Mouse (Mus musculus) telencephalon, adult 2 months (tissue): ENCODE results near the gene Gtf2ird1.
"Not testable (repeated sequence)": the region's sequence is repeated elsewhere in the genome, so short reads cannot be mapped to it uniquely, and the experiment has no call there.

Experiments used
- DNase-seq: peaks from one replicate; pipeline ENCODE4 v3.0.0-alpha.2; 2011; ENCODE audit warnings: low read depth, low spot score

The Gtf2ird1 gene

DNA sequence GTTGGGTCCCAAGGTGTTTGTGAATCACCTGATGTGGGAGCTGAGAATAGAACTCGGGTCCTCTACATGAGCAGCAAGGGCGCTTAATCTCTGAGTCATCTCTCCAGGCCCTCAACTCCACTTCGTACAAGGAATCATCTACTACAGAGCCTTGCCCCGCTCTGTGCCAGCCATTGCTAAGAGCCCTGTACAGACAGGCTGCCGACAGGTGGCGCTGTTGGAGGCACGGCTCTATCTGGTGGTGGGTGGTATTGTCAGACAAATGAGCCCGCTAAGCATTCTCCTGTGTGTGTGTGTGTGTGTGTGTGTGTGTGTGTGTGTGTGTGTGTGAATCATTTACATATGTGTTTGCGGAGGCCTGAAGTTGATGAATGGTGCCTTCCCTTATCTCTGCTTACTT, 111.1 kb downstream of the Gtf2ird1 start:
- DNase-seq = no peak

DNA sequence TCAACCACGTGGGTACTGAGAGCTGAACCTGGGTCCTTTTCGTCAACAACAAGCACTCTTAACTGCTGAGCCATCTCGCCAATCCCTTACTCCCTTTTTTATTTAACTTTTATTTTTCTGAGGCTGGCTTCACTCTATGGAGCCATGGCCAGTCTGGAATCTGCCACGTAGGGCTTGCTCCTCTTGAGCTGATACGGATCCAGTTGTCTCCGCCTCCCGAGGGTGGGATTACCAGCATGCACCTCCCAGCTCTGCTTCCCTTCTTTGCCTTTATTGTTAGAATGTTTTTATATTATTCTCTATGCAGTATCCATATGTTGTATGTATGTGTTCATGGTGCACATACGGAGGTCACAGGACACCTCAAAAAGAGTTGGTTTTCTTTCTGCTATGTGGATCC, 112.4 kb downstream of the Gtf2ird1 start:
- no peak for DNase-seq

DNA sequence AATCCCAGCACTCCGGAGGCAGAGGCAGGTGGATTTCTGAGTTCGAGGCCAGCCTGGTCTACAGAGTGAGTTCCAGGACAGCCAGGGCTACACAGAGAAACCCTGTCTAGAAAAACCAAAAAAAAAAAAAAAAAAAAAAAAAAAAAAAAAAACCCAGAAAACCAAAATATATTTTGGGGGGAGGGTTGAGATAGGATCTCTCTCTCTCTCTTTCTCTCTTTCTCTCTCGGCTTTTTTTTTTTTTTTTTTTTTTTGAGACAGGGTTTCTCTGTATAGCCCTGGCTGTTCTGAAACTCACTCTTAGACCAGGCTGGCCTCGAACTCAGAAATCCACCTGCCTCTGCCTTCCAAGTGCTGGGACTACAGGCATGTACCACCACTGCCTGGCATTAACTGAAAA, 113.0 kb downstream of the Gtf2ird1 start:
- DNase-seq = not testable (repeated sequence)

DNA sequence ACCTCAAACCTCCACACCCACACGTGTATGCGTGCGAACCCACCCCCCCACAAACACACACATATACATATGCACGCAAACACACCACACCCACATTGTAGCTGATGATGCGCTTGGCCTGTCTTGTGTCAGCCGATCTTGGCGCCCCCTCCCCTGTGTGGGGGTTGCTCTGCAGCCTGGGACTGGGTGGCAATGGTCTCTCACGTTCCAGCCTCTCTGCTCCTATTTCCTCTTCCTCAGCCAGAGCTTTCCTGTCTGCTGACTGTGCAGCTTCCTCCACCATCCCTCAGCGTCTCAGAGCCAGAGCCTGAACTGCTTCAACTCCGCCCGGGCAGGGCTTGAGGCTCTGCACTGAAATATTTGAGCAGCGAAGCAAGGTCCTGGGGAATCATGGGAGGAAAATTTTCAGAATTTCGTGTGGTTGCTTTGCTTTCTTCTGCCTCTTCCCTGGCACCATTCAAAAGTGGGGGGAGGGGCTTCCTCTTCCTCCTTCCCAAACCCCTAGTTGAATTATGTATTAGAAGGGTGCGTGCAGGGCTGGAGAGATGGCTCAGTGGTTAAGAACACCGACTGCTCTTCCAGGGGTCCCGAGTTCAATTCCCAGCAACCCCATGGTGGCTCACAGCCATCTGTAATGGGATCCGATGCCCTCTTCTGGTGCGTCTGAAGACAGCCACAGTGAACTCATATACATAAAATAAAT, 113.9 kb downstream of the Gtf2ird1 start:
- no peak for DNase-seq

DNA sequence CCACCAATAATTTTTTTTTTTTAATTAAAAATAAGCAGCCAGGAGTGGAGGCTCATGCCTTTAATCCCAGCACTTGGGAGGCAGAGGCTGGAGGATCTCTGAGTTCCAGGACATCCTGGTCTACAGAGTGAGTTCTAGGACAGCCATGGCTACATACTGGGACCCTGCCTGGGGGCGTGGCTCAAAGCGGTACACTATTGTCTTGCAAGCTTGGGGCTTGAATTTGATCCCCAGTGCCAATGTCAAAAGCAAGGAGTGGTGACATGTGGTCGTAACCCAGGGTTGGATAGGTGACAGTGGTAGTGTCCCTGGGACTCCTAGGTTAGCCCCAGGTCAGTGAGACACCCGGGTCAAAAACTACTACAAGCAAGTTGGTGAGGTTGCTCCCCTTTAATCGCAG, 114.8 kb downstream of the Gtf2ird1 start:
- DNase-seq = no peak

DNA sequence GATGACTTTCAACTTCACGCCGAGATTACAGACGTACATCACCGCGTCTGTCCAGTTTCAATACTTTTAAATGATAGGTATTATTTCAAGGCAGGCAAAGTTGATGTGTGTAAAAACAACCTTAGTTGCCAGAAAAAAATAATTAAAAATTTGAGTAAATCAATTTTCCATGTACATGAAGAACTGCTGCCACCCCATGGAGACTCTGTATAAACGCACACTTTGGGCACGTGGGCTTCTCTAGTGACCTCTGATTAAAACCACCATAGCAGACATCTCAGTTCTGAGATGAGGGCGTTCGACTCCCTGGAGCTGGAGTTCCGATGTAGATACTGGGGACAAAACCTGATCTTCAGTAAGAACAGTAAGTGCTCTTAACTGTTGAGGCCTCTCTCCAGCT, 115.2 kb downstream of the Gtf2ird1 start:
- no peak for DNase-seq

DNA sequence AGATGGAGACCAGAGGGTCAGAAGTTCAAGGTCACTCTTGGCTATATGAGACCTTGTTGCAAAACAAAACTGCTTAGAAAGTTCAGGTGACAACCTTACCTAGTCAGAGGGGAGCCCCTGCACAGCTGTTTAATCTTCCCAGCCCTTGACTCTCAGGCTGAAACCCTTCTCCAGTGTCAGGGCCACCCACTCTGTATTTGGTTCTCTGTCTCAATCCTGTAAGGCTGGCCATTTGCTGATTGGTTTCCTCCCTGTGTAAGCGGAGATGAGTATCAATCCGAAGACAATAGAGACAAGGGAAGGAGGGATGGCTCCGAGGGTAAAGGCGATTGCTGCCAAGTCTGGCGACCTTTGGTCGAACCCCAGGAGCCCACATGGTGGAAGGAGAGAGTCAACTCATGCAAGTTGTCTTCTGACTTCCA, 116.4 kb downstream of the Gtf2ird1 start:
- DNase-seq = no peak

DNA sequence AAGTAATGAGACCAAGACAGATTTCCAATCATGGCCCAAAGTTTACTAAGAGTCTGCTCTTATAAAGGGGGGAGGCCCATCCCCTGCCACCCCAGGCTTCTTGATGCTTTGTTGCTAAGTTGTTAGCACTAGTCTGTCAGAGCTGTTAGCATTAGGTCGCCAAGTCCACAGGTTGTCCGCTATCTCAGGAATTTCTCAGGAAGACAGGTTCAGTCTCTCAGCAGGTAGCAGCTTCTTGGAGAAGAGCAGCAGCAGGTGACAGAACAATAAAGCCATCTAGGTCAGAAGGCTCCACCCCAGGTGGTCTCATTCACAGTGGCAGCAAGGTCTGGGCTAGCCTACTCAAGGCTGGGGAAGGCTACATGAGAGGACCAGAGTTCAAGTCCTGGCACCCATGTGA, 119.5 kb downstream of the Gtf2ird1 start:
- not testable (repeated sequence) for DNase-seq

DNA sequence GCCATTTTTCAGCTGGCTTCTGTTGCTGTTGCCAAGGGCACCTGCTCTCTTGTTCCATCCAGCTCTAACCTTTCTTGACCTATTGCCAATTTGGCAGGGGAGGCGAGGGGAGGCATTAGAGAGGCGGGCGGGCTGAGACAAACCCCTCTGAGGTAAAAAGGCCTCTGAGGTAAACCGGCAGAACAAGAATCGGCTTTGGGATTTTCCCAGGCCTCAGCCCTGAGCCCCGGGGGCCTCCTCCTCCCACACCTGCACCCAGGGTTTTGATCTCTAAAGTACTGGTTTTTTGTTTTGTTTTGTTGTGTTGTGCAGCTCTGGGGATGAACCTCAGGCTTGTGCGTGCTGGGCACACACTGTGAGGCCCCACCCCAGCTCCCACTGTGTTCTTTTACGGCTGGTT, 123.8 kb downstream of the Gtf2ird1 start:
- DNase-seq = no peak

DNA sequence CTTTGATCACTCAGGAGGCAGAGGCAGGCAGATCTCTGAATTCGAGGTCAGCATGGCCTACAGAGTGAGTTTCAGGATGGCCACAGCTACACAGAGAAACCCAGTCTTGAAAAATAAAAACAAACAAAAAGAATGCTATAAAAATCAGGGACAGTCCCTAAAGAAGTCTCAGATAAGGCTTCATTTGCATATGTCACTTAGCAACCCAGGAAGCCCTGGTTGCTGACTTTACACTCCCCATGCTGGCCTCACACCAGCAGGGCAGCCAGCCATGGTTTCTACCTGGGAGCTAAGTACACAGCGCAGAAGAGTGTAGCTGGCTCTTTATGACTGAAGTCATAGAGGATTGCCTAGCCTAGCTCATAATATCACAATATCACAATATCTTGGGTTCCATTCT, 126.4 kb downstream of the Gtf2ird1 start:
- no peak for DNase-seq

DNA sequence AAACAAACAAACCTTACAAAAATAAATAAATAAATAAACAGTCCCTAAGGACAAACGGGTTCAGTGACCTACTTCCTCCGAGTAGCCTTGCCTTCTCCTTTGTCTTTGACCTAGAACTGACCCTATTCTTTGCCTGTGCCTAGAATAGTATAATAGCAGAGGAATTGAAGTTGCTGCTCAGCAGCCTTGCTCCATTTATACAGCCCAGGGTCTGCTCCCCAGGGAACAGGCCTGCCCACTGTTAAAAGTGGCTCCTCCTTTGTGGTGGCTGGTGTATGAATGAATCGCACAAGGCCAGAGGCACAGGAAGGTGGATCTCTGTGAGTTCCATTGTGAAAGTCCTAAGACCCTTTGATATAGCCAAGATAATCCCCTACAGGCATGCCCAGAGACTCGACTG, 127.2 kb downstream of the Gtf2ird1 start:
- DNase-seq = no peak

DNA sequence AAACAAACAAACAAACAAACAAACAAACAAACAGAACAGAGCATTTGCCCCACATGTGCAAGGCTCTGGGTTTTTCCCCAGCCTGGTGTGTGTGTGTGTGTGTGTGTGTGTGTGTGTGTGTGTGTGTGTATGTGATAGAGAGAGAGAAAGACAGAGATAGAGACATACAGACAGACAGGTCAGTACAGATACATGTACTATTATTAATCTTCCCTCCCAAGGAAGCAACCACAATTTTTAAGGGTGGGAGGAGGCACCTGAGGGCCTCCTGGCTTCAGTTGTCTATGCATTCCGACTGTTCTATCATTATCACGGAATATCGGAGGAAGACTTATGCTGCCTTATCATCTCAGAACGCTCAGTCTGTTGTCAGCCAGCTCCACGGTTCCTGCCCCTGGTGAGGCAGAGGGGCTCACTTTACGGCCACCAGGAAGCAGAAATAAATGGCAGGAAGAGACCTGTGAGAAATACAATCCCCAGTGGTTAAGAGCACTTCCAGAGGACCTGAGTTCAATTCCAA, 128.0 kb downstream of the Gtf2ird1 start:
- DNase-seq = no peak

DNA sequence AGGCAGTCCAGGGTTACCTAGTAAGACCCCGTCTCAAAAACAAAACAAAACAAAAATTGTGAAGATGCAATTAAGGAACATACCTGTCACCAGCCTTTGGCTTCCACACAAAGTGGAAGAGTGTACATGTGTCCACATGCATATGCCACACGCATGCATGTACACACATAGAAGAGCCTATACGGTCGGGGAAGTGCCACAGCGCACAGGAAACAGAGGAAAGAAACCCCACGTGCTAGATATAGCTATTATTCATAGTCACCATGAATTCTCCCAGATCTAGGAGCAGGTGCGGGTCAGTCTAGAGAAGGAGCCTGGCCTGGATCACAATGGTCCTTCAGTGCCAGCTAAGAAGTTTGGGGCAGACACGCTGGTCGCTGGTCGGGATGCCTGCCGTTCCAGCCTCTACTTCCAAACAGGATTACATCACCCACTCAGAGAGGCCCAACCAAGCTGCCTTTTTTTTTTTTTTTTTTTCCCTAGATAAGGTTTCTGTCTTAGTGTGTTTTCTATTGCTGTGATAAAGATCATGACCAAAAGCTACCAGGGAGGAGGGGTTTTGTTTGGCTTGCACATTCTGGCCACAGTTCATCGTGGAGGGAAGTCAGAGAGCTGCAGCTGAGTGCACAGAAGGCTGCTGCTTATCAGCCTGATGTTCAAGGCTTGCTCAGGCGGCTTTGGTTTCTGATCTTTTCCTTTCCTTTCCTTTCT, 130.5 kb downstream of the Gtf2ird1 start:
- no peak for DNase-seq

DNA sequence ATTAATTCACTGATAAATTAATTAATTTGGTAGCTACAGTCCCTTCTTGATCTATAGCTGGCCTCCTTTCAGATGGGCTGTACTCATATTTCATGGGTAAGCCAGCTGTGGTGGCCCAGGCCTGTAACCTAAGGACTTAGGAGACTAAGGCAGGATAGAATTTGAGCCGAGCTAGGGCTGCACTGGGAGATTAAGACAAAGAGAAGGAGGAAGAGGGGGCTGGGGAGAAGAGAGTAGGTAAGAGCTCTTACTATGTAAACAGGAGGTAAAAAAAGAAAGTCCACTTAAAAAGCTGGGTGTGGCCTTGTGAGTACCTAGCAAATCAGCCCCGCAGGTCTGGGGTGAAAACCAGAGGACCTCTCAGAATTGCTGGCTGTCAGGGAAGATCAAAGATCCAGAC, 132.6 kb downstream of the Gtf2ird1 start:
- no peak for DNase-seq

DNA sequence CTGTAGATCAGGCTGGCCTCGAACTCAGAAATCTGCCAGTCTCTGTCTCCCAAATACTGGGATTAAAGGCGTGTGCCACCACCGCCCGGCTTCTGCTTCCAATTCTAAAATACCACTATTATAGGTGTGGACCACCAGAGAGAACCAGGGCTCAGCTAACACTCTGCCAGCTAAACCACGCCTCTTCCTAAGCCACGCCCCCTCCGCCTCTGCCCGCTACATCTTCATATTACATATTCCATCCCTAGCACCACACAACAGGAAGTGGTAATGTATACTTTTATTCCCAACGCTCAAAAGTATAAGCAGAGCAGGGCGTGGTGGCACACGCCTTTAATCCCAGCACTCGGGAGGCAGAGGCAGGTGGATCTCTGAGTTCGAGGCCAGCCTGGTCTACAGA, 133.2 kb downstream of the Gtf2ird1 start:
- no peak for DNase-seq

DNA sequence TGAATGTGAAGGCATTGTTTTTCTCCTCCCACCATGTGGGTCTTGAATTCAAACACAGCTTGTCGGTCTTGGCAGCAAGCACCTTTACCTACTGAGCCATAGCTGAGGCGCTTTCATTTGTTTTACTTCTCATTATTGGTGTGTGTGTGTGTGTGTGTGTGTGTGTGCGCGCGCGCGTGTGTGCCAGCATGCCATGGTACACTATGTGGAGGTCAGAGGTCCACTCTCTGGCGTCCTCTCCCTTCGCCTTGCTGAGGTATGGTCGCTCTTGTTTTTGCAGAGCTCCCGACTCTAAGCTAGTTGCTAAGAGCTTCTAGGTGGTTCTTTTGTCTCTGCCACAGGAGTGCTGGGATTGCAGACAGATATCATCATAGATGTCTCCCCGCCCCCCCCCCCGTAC, 134.2 kb downstream of the Gtf2ird1 start:
- no peak for DNase-seq

DNA sequence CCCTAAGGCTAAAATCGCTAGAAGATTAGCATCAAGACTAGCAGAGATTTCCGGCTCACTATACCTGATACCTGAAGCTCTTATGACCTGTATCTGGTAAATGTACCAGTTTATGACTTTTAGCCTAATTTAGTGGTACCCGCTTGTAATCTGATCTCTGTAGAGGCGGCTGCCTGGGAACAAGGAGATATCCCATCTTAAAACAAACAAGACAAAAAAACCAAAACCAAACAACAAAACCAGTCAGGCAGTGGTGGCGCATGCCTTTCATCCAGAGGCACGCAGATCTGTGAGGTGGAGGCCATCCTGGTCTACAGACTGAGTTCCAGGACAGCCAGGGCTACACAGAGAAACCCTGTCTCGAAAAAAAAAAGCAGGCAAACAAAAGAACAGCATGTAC, 134.8 kb downstream of the Gtf2ird1 start:
- no peak for DNase-seq

DNA sequence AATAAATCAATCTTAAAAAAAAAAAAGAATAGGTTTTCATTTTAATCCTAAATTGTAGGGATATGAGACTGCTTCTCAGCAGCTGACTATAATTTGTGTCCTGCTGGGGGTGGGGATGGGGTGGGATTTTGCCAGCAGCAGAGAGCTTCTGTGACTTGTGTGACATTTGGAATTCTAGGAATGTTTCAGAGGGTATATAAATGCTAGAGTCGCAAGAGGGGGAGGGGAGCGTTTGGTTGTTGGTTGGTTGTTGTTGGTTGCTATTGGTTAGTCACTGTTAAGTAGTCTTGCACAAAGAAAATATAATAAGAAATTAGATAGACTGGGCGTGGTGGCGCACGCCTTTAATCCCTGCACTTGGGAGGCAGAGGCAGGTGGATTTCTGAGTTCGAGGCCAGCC, 137.6 kb downstream of the Gtf2ird1 start:
- DNase-seq = no peak

DNA sequence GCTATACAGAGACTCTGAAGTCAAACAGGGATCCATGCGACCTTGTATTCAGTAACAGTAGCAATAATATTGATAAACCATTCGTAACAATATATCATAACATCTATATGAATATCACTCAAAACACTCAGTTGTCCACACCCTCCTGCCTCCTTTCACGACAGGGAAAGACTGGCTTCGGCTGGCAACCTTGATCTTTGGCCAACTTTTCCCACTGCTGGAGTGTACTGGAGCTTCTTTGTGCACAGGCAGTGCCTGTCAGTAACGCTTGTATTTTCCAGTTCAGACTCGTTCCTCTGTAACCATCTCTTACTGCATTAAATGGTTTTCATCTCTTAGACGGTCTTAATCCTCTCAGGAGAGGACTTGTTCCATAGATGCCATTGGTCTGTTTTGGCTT, 139.8 kb downstream of the Gtf2ird1 start:
- DNase-seq = no peak

DNA sequence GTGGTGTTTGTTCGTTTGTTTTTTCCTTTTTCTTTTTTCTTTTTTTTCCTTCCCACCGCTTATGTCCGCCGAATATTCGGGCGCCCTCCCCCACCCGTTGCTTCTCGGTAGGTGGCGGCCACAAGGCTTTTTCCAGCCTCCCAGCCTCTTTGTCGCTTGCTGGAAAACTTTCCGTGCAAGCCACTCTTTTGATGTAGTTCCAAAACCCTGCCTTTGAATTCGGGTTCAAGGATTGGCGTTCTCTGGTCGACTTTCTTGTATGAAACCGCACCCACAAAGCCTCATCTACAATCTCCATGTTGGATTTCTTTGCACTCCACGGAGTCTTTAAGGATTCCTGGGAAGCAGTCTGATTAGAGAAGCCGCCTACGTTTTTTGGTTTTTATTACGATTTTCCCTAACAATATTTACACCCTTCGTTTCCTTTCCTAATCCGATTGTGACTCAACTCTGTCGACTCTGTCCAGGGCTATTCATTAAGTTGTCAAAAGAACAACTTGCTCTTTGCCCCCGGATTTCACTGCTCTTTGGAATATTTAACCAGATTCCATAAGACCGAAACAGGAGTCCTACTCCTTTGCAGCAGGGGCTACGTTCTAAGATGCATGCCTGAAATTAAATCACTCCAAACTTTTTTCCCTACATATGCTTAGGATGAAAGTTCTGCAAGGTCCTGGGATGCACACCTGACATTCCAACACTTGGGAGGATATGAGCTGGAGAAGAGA, 140.7 kb downstream of the Gtf2ird1 start:
- DNase-seq = no peak

DNA sequence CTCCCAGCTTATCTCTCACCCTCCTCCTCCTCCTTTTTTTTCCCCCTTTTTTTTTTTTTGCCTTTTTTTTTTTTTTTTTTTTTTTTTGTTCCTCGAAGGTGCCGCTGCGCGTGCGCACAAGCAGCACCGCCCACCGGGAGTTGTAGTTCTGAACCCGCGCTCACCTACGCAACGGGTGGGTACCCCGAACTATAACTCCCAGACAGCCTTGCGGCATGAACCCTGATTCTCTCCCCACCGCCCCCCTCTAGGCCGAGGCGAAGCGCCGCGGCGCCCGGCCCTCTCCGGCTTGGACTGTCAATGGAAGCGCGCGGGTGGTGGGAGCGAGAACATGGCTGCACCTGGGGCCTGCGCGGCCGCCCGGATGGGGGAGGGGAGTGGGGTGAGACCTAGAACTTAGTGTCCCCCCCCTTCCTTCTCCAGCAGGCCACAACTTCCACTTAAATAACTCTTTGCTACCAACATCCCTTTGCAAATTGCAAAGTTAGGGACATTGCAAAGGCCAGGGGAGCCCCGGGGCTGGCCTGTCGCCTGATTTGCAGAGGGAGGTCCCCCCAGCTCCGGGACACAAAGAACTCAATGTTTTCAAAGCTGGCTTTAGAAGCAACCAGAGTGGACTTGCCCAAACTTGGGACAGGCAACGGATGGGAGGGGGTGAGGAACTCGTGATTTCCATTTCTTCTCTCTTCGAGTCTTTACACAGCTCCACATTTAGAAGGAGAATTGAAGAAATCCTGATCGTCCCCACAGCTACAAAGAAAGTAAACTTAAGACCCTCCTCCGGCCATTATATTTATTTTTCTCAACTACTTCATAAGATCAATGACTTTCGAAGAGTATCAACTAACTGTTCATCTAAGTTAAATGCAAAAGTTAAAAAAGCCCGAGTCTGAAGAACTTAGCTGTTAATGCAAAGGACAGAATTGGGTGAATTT, 141.6 kb downstream of the Gtf2ird1 start, which contains the start of gene Gtf2i:
Gene Gtf2i, minus strand, starts transcription at position 73 of the 935 bp plus-strand sequence.
- DNase-seq = peak; percentile 98
